Mouse (Mus musculus) cortical plate, adult 2 months (tissue): ENCODE results near the gene Ift172. TPM values are rescaled to one million over a fixed set of nuclear protein-coding genes. Genes with fewer than 3 reads are reported as not detected.

Source experiments
- H3K27ac ChIP-seq: fragments of 200-500 bp; 2 replicates; pipeline ENCODE4 v1.5.1; 2012; ENCODE audit warnings: low read length, control low read depth, inconsistent platforms; ENCODE audit not compliant: insufficient read depth
- H3K4me1 ChIP-seq: fragments of 200-500 bp; 2 replicates; pipeline ENCODE4 v1.6.1; 2011; ENCODE audit warnings: low read length; ENCODE audit not compliant: control insufficient read depth, insufficient read depth
- H3K4me3 ChIP-seq: fragments of 200-500 bp; 2 replicates; pipeline ENCODE4 v1.5.1; 2011; ENCODE audit warnings: mild to moderate bottlenecking, low read length, control low read depth; ENCODE audit not compliant: insufficient read depth
- CTCF ChIP-seq: fragments of 200-500 bp; IDR thresholded peaks from 2 replicates; pipeline ENCODE4 v1.5.1; 2011; ENCODE audit warnings: mild to moderate bottlenecking, control low read depth, low read length; ENCODE audit not compliant: insufficient read depth; ENCODE audit errors: extremely low read depth
- POLR2A ChIP-seq: fragments of 200-500 bp; IDR thresholded peaks from 2 replicates; pipeline ENCODE4 v1.6.1; 2011; ENCODE audit warnings: mild to moderate bottlenecking, low read length, control low read depth; ENCODE audit not compliant: insufficient read depth; ENCODE audit errors: extremely low read depth
- polyA plus RNA-seq: library from polyadenylated mRNA; depleted of rRNA; stranded (reverse); fragments of >200 nt; gene quantifications from 2 replicates; pipeline ENCODE4 v1.2.3, GENCODE M21; 2012

Ift172 gene
- polyA plus RNA-seq, 1 experiment: 75.1 TPM

DNA sequence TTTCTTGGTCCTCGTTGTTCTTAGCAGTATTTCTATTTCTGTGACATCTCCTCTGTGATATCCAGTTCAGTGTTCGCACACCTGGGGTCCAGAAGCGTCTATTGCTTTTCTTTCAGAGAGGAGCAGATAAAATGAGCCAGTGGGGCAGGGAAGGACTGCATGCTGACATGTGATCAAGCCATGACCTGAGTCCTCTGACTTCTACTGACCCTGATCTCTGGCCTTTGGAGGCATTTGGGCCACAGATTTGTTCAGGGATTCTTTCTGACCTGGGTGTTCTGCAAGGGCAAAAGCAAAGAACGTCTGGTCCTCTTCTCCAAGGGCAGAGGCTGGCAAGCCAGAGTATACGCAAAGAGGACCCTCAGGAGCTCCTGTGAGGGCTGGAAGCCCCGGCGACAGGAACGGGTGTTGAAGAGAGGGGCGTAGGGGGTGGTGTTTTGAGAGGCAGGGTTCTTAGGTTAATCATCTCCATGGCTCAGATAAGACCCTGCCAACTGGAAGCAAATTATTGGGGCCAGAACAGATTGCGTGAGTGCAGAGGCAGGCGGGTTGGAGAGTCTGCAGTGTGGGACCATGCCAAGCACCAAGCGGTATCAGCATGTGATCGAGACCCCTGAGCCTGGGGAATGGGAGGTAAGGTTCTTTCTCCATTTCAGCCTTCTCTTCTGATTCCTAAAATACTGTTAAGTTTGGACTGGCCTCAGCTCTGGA lies 6.3 kb upstream of the Ift172 start, which contains the start of gene Gckr:
Gene Gckr, plus strand, starts transcription at position 397 of the 711 bp plus-strand sequence.
- no peak within 1 kb of the TSS for H3K27ac ChIP-seq
- H3K4me3 ChIP-seq: peak within 1 kb of the TSS; percentile 84; the same call in 1 of the 2 replicates
- peaks cover 3% of the 10 kb centered on the region; the same call in 1 of the 2 replicates for H3K4me1 ChIP-seq
- TF ChIP-seq POLR2A (no peak), CTCF (no peak)

DNA sequence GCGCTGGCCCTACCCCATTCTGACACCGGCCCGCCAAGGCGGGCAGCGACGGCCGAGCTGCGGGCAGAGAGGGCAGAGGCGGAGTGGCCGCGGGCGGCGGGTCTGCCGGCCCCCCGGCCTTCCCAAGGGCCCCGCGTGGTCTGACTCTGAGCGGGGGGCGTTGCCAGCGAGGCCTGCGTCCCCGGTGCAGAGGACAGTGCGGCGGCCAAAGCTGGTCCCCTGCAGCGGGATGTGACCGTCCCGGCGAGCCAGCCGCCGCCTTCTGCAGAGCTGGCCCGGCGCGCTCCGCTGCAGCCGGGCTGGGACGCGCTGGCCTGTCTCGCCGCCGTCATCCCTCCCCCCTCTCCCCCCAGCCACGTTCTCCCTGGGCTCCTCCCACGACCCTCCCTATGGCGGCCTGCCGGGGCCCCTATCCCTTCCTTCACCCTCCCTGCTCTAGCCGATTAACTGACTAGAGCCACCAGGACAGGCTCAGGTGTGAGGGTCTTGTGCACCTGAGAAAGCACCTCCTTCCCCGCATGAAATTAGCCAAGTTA lies 4.8 kb upstream of the Ift172 start, which contains the start of gene Fndc4:
Gene Fndc4, minus strand, starts transcription at position 475 of the 536 bp plus-strand sequence.
- TF ChIP-seq CTCF: no peak
- peak; percentile 38; the same call in 1 of the 2 replicates for TF ChIP-seq POLR2A
- peak within 1 kb of the TSS; percentile 82 for H3K27ac ChIP-seq

DNA sequence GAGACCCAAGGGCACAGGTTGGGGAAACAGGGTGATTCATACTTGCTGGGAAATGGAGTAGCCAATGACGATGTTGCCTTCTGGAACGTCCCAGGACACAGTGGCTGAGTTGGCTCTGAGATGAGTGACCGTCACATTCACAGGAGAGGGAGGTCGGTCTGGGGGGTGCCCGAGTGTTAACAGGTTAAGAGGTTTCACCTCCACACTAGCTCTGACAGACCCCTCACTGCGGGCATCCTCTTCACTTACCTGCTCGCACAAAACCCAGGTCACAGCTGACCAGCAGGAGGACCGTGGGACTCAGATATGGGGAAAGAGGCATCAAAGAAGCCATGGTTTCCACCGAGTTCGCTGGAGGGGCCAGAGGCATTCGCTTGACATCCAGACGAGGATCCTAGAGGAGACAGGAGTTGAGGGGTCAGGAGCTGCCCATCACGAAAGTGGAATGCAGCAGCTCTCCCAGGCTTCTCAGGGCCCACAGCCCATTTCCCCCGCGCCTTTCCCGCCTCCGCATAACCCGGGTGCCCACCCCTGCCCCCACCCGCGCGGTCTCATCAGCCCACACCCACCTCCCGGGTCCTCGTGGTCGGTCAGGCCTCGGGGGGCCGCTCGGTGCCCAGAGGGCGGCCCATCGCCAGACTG lies 4.2 kb upstream of the Ift172 start:
- peak overlapping the region; percentile 84 for H3K4me3 ChIP-seq
- H3K4me1 ChIP-seq: peaks cover 3% of the 10 kb centered on the region; the same call in 1 of the 2 replicates
- peak overlapping the region; percentile 82 for H3K27ac ChIP-seq
- TF ChIP-seq POLR2A: no peak
- no peak for TF ChIP-seq CTCF

More for the DNA sequence above, 4.8 kb upstream of the Ift172 start, which contains the start of gene Fndc4:
- H3K4me1 ChIP-seq: peaks cover 3% of the 10 kb centered on the region; the same call in 1 of the 2 replicates
- peak within 1 kb of the TSS; percentile 84 for H3K4me3 ChIP-seq

DNA sequence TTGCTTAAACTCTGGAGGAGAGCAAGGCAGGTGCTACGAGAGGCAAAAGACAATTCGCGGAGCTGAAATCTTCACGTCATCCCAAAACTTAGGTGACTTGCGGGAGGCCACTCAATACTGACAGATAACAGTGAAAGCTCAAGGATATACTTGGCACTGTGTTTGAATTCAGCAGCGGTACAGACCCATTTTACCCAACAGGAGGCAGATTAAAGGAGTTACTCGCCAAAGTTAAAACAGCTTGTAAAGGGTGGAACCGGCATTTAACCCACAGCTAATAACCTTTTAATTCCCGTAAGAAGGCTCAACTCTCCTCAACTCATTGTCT lies 409 bp upstream of the Ift172 start:
- H3K4me1 ChIP-seq: peaks cover 3% of the 10 kb centered on the region; the same call in 1 of the 2 replicates
- H3K27ac ChIP-seq: peak overlapping the region; percentile 11; the same call in 1 of the 2 replicates
- peak overlapping the region; percentile 49 for H3K4me3 ChIP-seq
- TF ChIP-seq CTCF: no peak
- TF ChIP-seq POLR2A: no peak

DNA sequence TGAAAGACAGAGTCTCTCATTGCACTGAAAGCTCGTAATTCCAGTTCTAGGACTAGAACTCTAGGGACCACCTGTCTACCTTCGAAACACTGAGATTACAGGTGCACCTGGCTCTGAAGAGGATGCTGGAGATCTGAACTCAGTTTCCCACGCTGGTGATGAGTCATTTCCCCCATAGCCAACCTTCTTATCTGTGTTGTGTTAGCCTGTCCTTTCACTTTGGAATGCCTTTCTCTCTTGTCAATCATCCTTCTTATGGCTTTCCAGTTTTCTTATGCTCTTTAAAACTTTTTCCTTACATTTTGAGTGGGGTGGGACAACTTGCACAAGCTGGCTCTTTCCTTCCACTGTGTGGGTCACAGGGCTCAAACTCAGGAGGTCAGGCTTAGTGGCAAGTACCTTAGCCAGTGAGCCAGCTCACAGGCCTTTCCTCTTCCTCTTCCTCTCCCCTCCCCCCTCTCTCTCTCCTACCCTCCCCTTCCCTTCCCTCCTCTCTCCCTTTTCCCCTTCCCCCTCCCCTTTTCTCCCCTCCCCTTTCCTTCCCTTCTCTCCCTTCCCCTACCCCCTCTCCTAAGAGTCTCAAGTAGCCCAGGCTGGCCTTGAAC lies 1.2 kb downstream of the Ift172 start:
- no peak overlapping the region; the same call in 1 of the 2 replicates for H3K4me3 ChIP-seq
- no peak overlapping the region for H3K27ac ChIP-seq
- no peak for TF ChIP-seq CTCF
- TF ChIP-seq POLR2A: no peak
- peaks cover 6% of the 10 kb centered on the region for H3K4me1 ChIP-seq

DNA sequence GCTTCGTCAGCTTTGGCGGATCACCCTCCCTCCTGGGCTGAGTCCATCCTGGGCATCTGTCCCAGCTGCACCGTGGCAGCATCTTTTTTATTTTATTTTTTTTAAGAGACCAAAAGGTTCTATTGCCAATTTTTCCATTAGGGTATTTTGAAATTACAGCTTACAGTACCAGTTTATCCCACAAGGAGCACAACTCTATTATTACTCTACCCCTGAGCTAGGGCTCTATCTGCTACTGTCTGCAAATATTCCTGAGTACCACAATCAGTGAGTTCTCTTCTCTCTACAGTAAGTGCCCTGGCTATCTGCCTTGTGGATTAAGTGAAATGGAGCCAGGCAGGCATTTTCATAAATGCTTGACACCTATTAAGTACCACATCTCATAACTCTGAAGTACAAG lies 2.3 kb downstream of the Ift172 start:
- no peak for TF ChIP-seq CTCF
- TF ChIP-seq POLR2A: no peak
- Histone ChIP-seq H3K4me1 (peaks cover 4% of the 10 kb centered on the region), H3K4me3 (no peak overlapping the region), H3K27ac (no peak overlapping the region)

DNA sequence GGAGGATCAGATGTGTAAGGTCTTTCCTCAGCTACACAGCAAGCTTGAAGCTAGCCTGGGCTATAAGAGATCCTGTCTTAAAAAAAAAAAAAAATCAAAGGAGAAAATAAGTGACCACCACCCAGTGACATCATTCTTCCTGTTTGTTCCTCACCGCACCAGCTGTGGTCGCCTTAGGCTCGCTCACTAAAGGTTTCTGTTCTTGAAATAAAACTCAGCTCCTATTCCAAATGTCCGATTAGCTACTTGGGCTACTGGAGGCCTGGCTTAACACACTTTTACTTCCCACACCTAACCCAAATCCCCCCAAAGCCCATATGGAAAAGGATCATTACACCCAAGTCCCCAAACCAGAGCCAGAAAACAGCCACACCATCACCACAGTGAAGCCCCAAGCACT lies 2.7 kb downstream of the Ift172 start:
- Histone ChIP-seq H3K4me1 (peaks cover 4% of the 10 kb centered on the region), H3K27ac (no peak overlapping the region), H3K4me3 (no peak overlapping the region)
- no peak for TF ChIP-seq CTCF
- TF ChIP-seq POLR2A: no peak

DNA sequence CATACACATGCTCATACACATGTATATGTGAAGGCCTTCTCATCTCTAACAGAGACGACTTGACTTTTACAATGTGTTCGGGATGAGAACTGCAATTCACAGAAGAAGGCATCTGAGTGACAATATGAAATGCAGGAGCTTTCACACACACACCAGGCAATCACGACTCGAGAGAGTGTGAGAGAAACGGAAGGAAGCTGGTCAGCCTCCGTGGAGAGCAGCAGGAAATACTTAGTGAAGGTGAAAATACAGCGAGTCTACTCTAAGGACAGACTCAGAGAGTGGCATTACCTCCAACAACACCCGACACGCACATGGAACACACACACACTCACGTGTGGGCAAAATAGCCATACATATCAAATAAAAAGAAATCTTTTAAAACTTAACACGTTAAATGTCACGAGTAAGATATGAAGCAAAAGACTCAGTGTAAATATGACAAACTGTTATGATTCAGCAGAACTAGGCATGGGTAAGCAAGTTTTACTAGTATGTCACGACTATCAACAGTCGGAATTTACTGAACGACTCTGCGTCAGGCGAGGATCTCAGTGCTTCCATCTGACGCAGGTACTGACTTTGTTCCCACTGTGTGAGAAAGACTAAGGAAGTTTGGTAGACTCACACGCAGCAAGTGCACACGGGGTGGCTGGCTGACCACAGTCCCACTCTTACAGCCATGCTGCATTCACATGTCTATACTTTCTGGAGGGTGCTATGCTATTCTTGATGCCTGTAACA lies 11.5 kb downstream of the Ift172 start:
- Histone ChIP-seq H3K4me1 (no peaks in the 10 kb centered on the region), H3K27ac (no peak overlapping the region), H3K4me3 (no peak overlapping the region)
- TF ChIP-seq POLR2A (no peak), CTCF (no peak)

DNA sequence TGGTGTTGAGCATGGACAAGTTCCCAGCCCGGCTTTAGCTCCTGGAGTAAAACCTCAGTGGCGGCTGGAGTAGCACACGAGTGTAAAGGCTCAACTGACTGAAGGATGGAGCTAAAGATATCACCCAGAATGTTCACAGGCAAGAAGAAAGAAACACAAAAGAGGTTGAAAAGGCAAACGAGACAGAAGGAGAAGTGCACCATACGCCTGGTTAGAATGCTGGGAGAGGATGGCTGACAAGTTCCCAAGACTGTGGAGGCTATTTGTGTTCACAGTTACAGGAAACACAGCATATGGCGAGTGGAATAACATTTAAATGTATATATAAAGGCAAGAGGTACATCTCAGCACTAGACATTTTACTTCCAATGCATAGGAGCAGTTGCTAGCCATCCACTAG lies 17.9 kb downstream of the Ift172 start:
- Histone ChIP-seq H3K4me1 (no peaks in the 10 kb centered on the region; the same call in 1 of the 2 replicates), H3K27ac (no peak overlapping the region), H3K4me3 (no peak overlapping the region)
- TF ChIP-seq CTCF (no peak), POLR2A (no peak)
